Mouse (Mus musculus) liver, embryonic 12.5 days (tissue): ENCODE measurements around the gene Ngdn. TPM values are rescaled to one million over a fixed set of nuclear protein-coding genes. Genes with fewer than 3 reads are reported as not detected.

Experiments
- ATAC-seq: fragments of 200-750 bp; cut with Nextera tagmentation; 2 replicates; pipeline ENCODE4 v1.8.0; 2017; ENCODE audit warnings: moderate number of reproducible peaks, mild to moderate bottlenecking, moderate library complexity
- H3K27ac ChIP-seq: fragments of 300-500 bp; sonication (generic); 2 replicates; pipeline ENCODE4 v1.5.1; 2016; ENCODE audit warnings: mild to moderate bottlenecking
- H3K27me3 ChIP-seq: fragments of 300-500 bp; sonication (generic); replicated peaks from 2 replicates; pipeline ENCODE4 v1.6.1; 2016; ENCODE audit warnings: mild to moderate bottlenecking, moderate library complexity
- H3K36me3 ChIP-seq: fragments of 300-500 bp; sonication (generic); 2 replicates; pipeline ENCODE4 v1.6.1; 2016; ENCODE audit warnings: mild to moderate bottlenecking, moderate library complexity
- H3K4me1 ChIP-seq: fragments of 300-500 bp; sonication (generic); 2 replicates; pipeline ENCODE4 v1.6.1; 2016
- H3K4me2 ChIP-seq: fragments of 300-500 bp; sonication (generic); 2 replicates; pipeline ENCODE4 v1.6.1; 2016; ENCODE audit warnings: mild to moderate bottlenecking, moderate library complexity
- H3K4me3 ChIP-seq: fragments of 300-500 bp; sonication (generic); 2 replicates; pipeline ENCODE4 v1.5.1; 2016; ENCODE audit warnings: mild to moderate bottlenecking, moderate library complexity
- H3K9ac ChIP-seq: fragments of 300-500 bp; sonication (generic); 2 replicates; pipeline ENCODE4 v1.6.1; 2016; ENCODE audit warnings: mild to moderate bottlenecking, moderate library complexity
- H3K9me3 ChIP-seq: fragments of 300-500 bp; sonication (generic); replicated peaks from 2 replicates; pipeline ENCODE4 v1.6.1; 2016; ENCODE audit warnings: mild to moderate bottlenecking, moderate library complexity
- WGBS: fragments of 180-500 bp; shearing (Covaris S2); methylation state at CpG from one replicate; pipeline ENCODE4 v1.1.7; 2016; ENCODE audit not compliant: insufficient replicate concordance; 5-methylcytosine and 5-hydroxymethylcytosine counted together
- polyA plus RNA-seq: library from polyadenylated mRNA; unstranded; fragments of >200 nt; fragmentation: Nextera tagmentation; extraction: Ambion mirVana; gene quantifications from 2 replicates; pipeline ENCODE4 v1.2.1, GENCODE M21; 2016

Ngdn gene
- polyA plus RNA-seq, 1 experiment from 2014 or later: 57.5 TPM

- no peaks in the 10 kb centered on the region for H3K9me3 ChIP-seq
- H3K27me3 ChIP-seq: peaks cover 18% of the 10 kb centered on the region; the same call in 1 of the 2 replicates
- no peak overlapping the region for H3K27ac ChIP-seq
- no peak overlapping the region for H3K9ac ChIP-seq
- H3K4me1 ChIP-seq: peaks cover 22% of the 10 kb centered on the region
- H3K4me3 ChIP-seq: no peak overlapping the region
- no peaks in the 10 kb centered on the region for H3K36me3 ChIP-seq
- 83% methylated on average over 2 of the region's 2 CpGs for WGBS
- ATAC-seq: no peak
- no peak overlapping the region for H3K4me2 ChIP-seq
Observed at GRCm38 (mm10) chr14:55001446-55001845, 13.8 kb upstream of the Ngdn start.

GRCm38 (mm10) chr14:55001938-55002686 is 13.1 kb upstream of the Ngdn start:
- WGBS: 26% methylated on average over 12 of the region's 12 CpGs
- Histone ChIP-seq H3K9me3 (no peaks in the 10 kb centered on the region), H3K27me3 (peaks cover 13% of the 10 kb centered on the region; the same call in 1 of the 2 replicates), H3K4me1 (peaks cover 22% of the 10 kb centered on the region), H3K4me2 (no peak overlapping the region), H3K9ac (no peak overlapping the region), H3K36me3 (no peaks in the 10 kb centered on the region), H3K4me3 (no peak overlapping the region), H3K27ac (no peak overlapping the region)
- ATAC-seq: no peak

DNA sequence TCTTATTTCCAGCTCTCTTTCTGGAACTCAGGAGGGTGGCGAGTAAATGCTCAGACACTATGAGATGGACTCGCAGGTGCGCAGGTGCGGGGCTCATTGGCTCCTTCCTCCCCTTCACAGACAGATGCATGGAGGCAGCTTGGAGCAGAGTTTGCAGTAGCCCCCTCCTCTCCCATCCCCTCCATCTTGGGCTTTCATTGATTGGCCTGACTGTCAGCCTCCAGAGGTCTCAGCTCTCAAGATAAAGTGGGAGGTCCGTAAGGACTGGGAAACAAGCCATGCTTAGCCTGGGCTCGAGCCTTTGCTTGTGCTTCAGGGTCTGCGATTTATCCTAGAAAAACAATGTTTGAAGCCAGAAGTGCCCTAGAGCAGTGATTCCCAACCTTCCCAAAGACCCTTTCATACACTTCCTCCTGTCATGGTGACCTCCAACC is 12.6 kb upstream of the Ngdn start:
- no peak for ATAC-seq
- H3K4me1 ChIP-seq: peaks cover 22% of the 10 kb centered on the region
- WGBS: 34% methylated on average over 7 of the region's 7 CpGs

GRCm38 (mm10) chr14:55003878-55004855 is 11.1 kb upstream of the Ngdn start:
- Histone ChIP-seq H3K9me3 (no peaks in the 10 kb centered on the region), H3K36me3 (no peaks in the 10 kb centered on the region), H3K4me1 (peaks cover 22% of the 10 kb centered on the region), H3K9ac (no peak overlapping the region), H3K27me3 (peaks cover 12% of the 10 kb centered on the region; the same call in 1 of the 2 replicates), H3K27ac (no peak overlapping the region), H3K4me3 (no peak overlapping the region), H3K4me2 (no peak overlapping the region)
- WGBS: 45% methylated on average over 18 of the region's 18 CpGs
- ATAC-seq: no peak

More for the DNA sequence above, 12.6 kb upstream of the Ngdn start:
- Histone ChIP-seq H3K27me3 (0 out of 2 replicates have a peak, but pooled peaks cover 7% of the 10 kb centered on the region), H3K9ac (no peak overlapping the region), H3K27ac (no peak overlapping the region), H3K4me2 (no peak overlapping the region), H3K9me3 (no peaks in the 10 kb centered on the region), H3K36me3 (no peaks in the 10 kb centered on the region), H3K4me3 (no peak overlapping the region)

- Histone ChIP-seq H3K9ac (no peak overlapping the region), H3K27ac (no peak overlapping the region), H3K36me3 (no peaks in the 10 kb centered on the region), H3K4me3 (no peak overlapping the region), H3K4me1 (peaks cover 22% of the 10 kb centered on the region), H3K4me2 (no peak overlapping the region), H3K9me3 (no peaks in the 10 kb centered on the region), H3K27me3 (peaks cover 12% of the 10 kb centered on the region; the same call in 1 of the 2 replicates)
- WGBS: 68% methylated on average over 2 of the region's 2 CpGs
- no peak for ATAC-seq
Observed at GRCm38 (mm10) chr14:55005506-55005905, 9.7 kb upstream of the Ngdn start.

- Histone ChIP-seq H3K36me3 (no peaks in the 10 kb centered on the region), H3K27ac (no peak overlapping the region), H3K9me3 (no peaks in the 10 kb centered on the region), H3K27me3 (peaks cover 12% of the 10 kb centered on the region; the same call in 1 of the 2 replicates), H3K4me1 (peaks cover 22% of the 10 kb centered on the region), H3K9ac (no peak overlapping the region), H3K4me3 (no peak overlapping the region), H3K4me2 (no peak overlapping the region)
- ATAC-seq: no peak
- WGBS: 72% methylated on average over 8 of the region's 8 CpGs
Observed at GRCm38 (mm10) chr14:55005967-55006366, 9.3 kb upstream of the Ngdn start.

- H3K27me3 ChIP-seq: peaks cover 12% of the 10 kb centered on the region; the same call in 1 of the 2 replicates
- H3K9me3 ChIP-seq: no peaks in the 10 kb centered on the region
- peaks cover 22% of the 10 kb centered on the region for H3K4me1 ChIP-seq
- ATAC-seq: no peak
- WGBS: 53% methylated on average over 3 of the region's 3 CpGs
- H3K27ac ChIP-seq: no peak overlapping the region
- no peaks in the 10 kb centered on the region for H3K36me3 ChIP-seq
- no peak overlapping the region for H3K9ac ChIP-seq
- no peak overlapping the region for H3K4me2 ChIP-seq
- H3K4me3 ChIP-seq: no peak overlapping the region
Observed at GRCm38 (mm10) chr14:55006541-55006940, 8.7 kb upstream of the Ngdn start.

- ATAC-seq: no peak
- WGBS: 68% methylated on average over 9 of the region's 9 CpGs
Observed at GRCm38 (mm10) chr14:55007120-55007908, 7.9 kb upstream of the Ngdn start.

DNA sequence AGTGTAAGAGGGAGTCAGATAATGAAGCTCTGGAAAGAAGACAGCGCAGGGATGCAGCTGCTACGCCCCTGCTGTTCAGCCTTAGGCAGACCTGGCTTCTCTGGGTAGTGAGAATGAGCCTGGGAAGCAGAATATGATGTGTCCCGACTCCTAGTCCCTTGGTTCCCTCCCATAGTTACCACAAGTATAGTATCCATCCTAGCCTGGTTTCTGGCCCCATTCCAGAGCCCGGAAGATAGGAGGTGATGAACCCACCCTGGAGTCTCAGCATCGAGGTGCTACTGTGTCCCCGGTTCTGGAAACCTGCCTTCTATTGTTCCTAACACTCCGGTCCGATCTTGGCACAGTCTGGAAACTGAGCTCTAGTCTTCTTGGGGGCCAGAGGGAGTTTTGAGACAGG is 6.8 kb upstream of the Ngdn start:
- no peaks in the 10 kb centered on the region for H3K9me3 ChIP-seq
- peaks cover 15% of the 10 kb centered on the region for H3K4me1 ChIP-seq
- no peaks in the 10 kb centered on the region for H3K36me3 ChIP-seq
- no peak overlapping the region for H3K27ac ChIP-seq
- no peak overlapping the region for H3K4me3 ChIP-seq
- WGBS: 64% methylated on average over 8 of the region's 8 CpGs
- no peak overlapping the region for H3K4me2 ChIP-seq
- peaks cover 8% of the 10 kb centered on the region; the same call in 1 of the 2 replicates for H3K27me3 ChIP-seq
- no peak for ATAC-seq
- no peak overlapping the region for H3K9ac ChIP-seq

More at GRCm38 (mm10) chr14:55007120-55007908, 7.9 kb upstream of the Ngdn start:
- no peak overlapping the region for H3K27ac ChIP-seq
- no peak overlapping the region for H3K9ac ChIP-seq
- H3K9me3 ChIP-seq: no peaks in the 10 kb centered on the region
- no peak overlapping the region for H3K4me2 ChIP-seq
- H3K27me3 ChIP-seq: peaks cover 11% of the 10 kb centered on the region; the same call in 1 of the 2 replicates
- no peaks in the 10 kb centered on the region for H3K36me3 ChIP-seq
- H3K4me1 ChIP-seq: peaks cover 22% of the 10 kb centered on the region
- H3K4me3 ChIP-seq: no peak overlapping the region

- Histone ChIP-seq H3K27me3 (peaks cover 8% of the 10 kb centered on the region; the same call in 1 of the 2 replicates), H3K36me3 (no peaks in the 10 kb centered on the region), H3K9me3 (no peaks in the 10 kb centered on the region), H3K9ac (no peak overlapping the region), H3K4me2 (no peak overlapping the region), H3K27ac (no peak overlapping the region), H3K4me1 (peaks cover 6% of the 10 kb centered on the region), H3K4me3 (no peak overlapping the region)
- ATAC-seq: no peak
- 62% methylated on average over 4 of the region's 4 CpGs for WGBS
Observed at GRCm38 (mm10) chr14:55011116-55011515, 4.1 kb upstream of the Ngdn start.

DNA sequence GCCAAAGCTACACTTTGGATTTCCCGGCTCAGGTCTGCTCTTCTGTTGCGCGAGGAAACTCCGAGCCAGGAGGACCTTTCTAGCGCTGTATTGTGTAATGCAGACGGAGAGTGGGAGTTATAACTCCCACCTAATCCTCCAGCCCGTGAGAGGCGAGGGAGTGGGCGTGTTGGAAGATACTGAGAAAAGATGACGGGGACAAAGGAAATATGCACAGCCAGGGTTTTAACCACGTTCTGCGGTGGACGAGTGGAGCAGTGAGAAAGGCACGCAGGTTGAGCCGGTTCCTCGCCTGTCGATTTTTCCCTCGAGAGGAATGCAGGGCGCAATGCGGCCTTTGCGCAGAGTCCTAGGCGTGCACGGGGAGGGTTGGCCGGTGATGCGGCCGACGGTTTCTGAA is 663 bp upstream of the Ngdn start:
- H3K4me2 ChIP-seq: peak overlapping the region; percentile 79
- H3K27ac ChIP-seq: peak overlapping the region; percentile 84
- peak overlapping the region; percentile 78 for H3K9ac ChIP-seq
- peak overlapping the region; percentile 73 for H3K4me3 ChIP-seq
- ATAC-seq: peak; percentile 59
- H3K27me3 ChIP-seq: 0 out of 2 replicates have a peak, but pooled peaks cover 2% of the 10 kb centered on the region
- H3K9me3 ChIP-seq: no peaks in the 10 kb centered on the region
- WGBS: under 1% methylated on average over 27 of the region's 27 CpGs
- H3K4me1 ChIP-seq: peaks cover 18% of the 10 kb centered on the region
- H3K36me3 ChIP-seq: peaks cover 29% of the 10 kb centered on the region
